Mouse (Mus musculus) forebrain, embryonic 14.5 days (tissue): Measurements from ENCODE around the gene Prkaca. TPM values are rescaled to one million over a fixed set of nuclear protein-coding genes. Genes with fewer than 3 reads are reported as not detected.
"Not testable (repeated sequence)": the region's sequence is repeated elsewhere in the genome, so short reads cannot be mapped to it uniquely, and the experiment has no call there.

Experiments
- ATAC-seq: fragments of 200-750 bp; cut with Nextera tagmentation; 2 replicates; pipeline ENCODE4 v1.8.0; 2017; ENCODE audit warnings: mild to moderate bottlenecking, moderate library complexity
- DNase-seq: peaks from one replicate; pipeline ENCODE4 v3.0.0-alpha.2; 2015; ENCODE audit warnings: low spot score
- H3K27ac ChIP-seq: fragments of 300-500 bp; sonication (generic); 2 replicates; pipeline ENCODE4 v1.5.1; 2014; ENCODE audit warnings: low read depth, mild to moderate bottlenecking, control low read depth, low read length, moderate library complexity
- H3K27me3 ChIP-seq: fragments of 300-500 bp; sonication (generic); replicated peaks from 2 replicates; pipeline ENCODE4 v1.6.1; 2014; ENCODE audit warnings: low read length, control low read depth, mixed read lengths; ENCODE audit not compliant: control insufficient read depth, insufficient read depth
- H3K36me3 ChIP-seq: fragments of 300-500 bp; sonication (generic); 2 replicates; pipeline ENCODE4 v1.6.1; 2014; ENCODE audit warnings: low read length, control low read depth; ENCODE audit not compliant: control insufficient read depth, insufficient read depth
- H3K4me1 ChIP-seq: fragments of 300-500 bp; sonication (generic); 2 replicates; pipeline ENCODE4 v1.6.1; 2014; ENCODE audit warnings: antibody characterized with exemption, low read length, control low read depth; ENCODE audit not compliant: control insufficient read depth, insufficient read depth
- H3K4me2 ChIP-seq: fragments of 300-500 bp; sonication (generic); 2 replicates; pipeline ENCODE4 v1.6.1; 2014; ENCODE audit warnings: mild to moderate bottlenecking, control low read depth, low read length
- H3K4me3 ChIP-seq: fragments of 300-500 bp; sonication (generic); 2 replicates; pipeline ENCODE4 v1.5.1; 2014; ENCODE audit warnings: low read depth, low read length, control low read depth
- H3K9ac ChIP-seq: fragments of 300-500 bp; sonication (generic); 2 replicates; pipeline ENCODE4 v1.6.1; 2014; ENCODE audit warnings: mild to moderate bottlenecking, low read length, control low read depth, moderate library complexity
- H3K9me3 ChIP-seq: fragments of 300-500 bp; sonication (generic); replicated peaks from 2 replicates; pipeline ENCODE4 v1.6.1; 2016; ENCODE audit warnings: low read length, control low read depth, mixed read lengths; ENCODE audit not compliant: control insufficient read depth
- WGBS: fragments of 180-500 bp; shearing (Covaris S2); extraction: QIAGEN DNeasy Blood & Tissue Kit; methylation state at CpG from one replicate; pipeline ENCODE4 v1.1.7; 2014; 5-methylcytosine and 5-hydroxymethylcytosine counted together
- polyA plus RNA-seq: library from polyadenylated mRNA; unstranded; fragments of >200 nt; fragmentation: Nextera tagmentation; extraction: Ambion mirVana; gene quantifications from 2 replicates; pipeline ENCODE4 v1.2.1, GENCODE M21; 2014

The Prkaca gene
- polyA plus RNA-seq, 1 experiment from 2014 or later, result 117 TPM

DNA sequence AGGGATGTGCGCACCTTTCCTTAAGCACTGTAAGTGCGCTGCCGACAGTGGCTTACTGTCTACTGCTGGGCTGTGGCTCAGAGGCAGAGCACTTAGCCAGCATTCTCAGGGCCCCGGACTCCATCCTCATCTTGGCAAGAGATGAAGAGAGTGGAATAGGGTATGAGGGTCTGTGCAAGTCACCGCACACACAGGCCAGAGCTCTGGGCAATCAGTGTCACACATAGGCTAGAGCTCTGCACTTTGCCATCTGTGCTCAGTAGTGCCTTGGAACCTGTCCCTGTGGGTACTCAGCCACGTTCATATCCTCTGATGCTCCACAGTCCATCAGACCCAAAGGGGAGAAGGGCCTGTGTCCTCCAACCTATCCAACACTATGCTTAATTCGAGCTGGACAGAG is 8.7 kb downstream of the Prkaca start:
- Histone ChIP-seq H3K4me1 (peaks cover 7% of the 10 kb centered on the region; the same call in 1 of the 2 replicates), H3K4me2 (no peak overlapping the region), H3K36me3 (peaks cover 61% of the 10 kb centered on the region), H3K9ac (no peak overlapping the region), H3K9me3 (no peaks in the 10 kb centered on the region), H3K27ac (no peak overlapping the region), H3K4me3 (no peak overlapping the region), H3K27me3 (no peaks in the 10 kb centered on the region)
- ATAC-seq (no peak), DNase-seq (no peak)
- WGBS, result 92% methylated on average over 7 of the region's 7 CpGs

DNA sequence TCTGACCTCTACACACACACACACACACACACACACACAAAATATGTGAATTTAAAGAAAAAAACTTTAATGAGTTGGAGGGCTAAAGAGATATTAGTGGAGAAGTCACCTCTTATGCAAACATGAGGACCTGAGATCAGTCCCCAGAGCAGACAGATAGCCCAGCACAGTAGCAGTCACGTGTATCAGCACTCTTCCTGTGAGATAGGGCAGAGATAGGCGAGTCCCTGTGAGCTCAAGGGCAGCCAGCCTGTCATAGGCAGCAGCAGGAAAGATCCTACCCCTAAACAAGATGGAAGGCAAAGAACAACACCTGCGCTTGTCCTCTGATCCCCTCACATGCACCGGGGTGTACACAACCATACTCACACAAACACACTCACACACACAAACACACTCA is 9.7 kb downstream of the Prkaca start:
- Histone ChIP-seq H3K27me3 (no peaks in the 10 kb centered on the region), H3K4me1 (peaks cover 2% of the 10 kb centered on the region; the same call in 1 of the 2 replicates), H3K4me2 (no peak overlapping the region), H3K9ac (no peak overlapping the region), H3K36me3 (peaks cover 70% of the 10 kb centered on the region), H3K4me3 (no peak overlapping the region), H3K9me3 (no peaks in the 10 kb centered on the region), H3K27ac (no peak overlapping the region)
- DNase-seq (no peak), ATAC-seq (no peak)
- 89% methylated on average over 4 of the region's 4 CpGs for WGBS

GRCm38 (mm10) chr8:83983222-83983621 is 10.4 kb downstream of the Prkaca start:
- DNase-seq, H3K4me2 ChIP-seq, H3K9ac ChIP-seq, H3K4me1 ChIP-seq, H3K27me3 ChIP-seq, H3K27ac ChIP-seq, H3K9me3 ChIP-seq, ATAC-seq, H3K4me3 ChIP-seq: not testable (repeated sequence)
- 99% methylated on average over 2 of the region's 2 CpGs for WGBS
- peaks cover 77% of the 10 kb centered on the region for H3K36me3 ChIP-seq

DNA sequence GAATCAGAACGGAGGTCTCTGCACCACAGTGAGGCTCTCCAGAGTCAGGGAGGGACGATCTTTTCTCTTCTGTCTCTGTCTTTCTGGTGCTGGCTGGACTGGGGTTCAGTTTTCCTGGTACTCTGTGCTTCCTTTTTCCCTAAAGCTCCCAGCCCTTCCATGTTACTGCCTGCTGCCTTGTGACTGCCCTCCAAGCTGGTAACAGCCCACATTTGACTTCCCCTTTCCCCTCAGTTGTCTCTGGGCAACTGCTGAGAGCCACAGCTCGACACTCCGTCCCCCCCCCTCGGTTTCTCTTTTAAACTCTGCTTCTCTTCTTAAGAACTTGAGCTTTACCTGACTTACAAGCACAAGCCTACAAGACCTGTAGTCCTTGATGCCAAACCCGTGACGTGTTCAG is 16.4 kb downstream of the Prkaca start:
- H3K36me3 ChIP-seq, result peaks cover 91% of the 10 kb centered on the region
- no peak overlapping the region for H3K27ac ChIP-seq
- no peak overlapping the region for H3K4me3 ChIP-seq
- DNase-seq, result no peak
- WGBS, result 88% methylated on average over 7 of the region's 7 CpGs
- no peak overlapping the region for H3K4me2 ChIP-seq
- H3K27me3 ChIP-seq, result no peaks in the 10 kb centered on the region
- ATAC-seq, result no peak
- no peaks in the 10 kb centered on the region for H3K9me3 ChIP-seq
- H3K4me1 ChIP-seq, result no peaks in the 10 kb centered on the region
- no peak overlapping the region for H3K9ac ChIP-seq

GRCm38 (mm10) chr8:83990170-83990569 is 17.4 kb downstream of the Prkaca start:
- H3K9me3 ChIP-seq, result no peaks in the 10 kb centered on the region
- H3K36me3 ChIP-seq, result peaks cover 83% of the 10 kb centered on the region
- no peak overlapping the region for H3K9ac ChIP-seq
- H3K27ac ChIP-seq, result no peak overlapping the region
- no peak overlapping the region for H3K4me2 ChIP-seq
- H3K27me3 ChIP-seq, result no peaks in the 10 kb centered on the region
- DNase-seq (no peak), ATAC-seq (no peak)
- no peaks in the 10 kb centered on the region for H3K4me1 ChIP-seq
- no peak overlapping the region for H3K4me3 ChIP-seq
- WGBS, result 92% methylated on average over 14 of the region's 14 CpGs

GRCm38 (mm10) chr8:83992488-83992887 is 19.7 kb downstream of the Prkaca start:
- DNase-seq (no peak), ATAC-seq (no peak)
- Histone ChIP-seq H3K9ac (no peak overlapping the region), H3K27me3 (no peaks in the 10 kb centered on the region), H3K4me3 (no peak overlapping the region), H3K4me1 (no peaks in the 10 kb centered on the region; the same call in 1 of the 2 replicates), H3K27ac (no peak overlapping the region), H3K4me2 (no peak overlapping the region), H3K36me3 (peaks cover 61% of the 10 kb centered on the region), H3K9me3 (no peaks in the 10 kb centered on the region)
- 95% methylated on average over 2 of the region's 2 CpGs for WGBS

DNA sequence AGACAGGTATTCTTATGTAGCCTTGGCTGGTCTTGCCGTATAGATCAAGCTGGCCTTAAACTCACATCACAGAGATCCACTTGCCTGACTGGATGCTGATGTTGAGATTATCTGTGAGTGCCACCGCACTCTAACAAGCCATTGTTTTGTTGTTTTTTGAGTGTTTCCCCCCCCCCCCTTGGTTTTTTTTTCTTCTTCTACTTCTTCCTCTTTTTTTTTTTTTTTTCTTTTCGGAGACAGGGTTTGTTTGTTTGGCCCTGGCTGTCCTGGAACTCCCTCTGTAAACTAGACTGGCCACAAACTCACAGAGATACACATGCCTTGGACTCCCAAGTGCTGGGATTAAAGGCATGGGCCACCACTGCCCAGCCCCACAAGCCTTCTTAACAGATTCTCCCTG is 21.2 kb downstream of the Prkaca start:
- no peak for ATAC-seq
- H3K36me3 ChIP-seq, result peaks cover 46% of the 10 kb centered on the region
- 89% methylated on average over 3 of the region's 3 CpGs for WGBS

DNA sequence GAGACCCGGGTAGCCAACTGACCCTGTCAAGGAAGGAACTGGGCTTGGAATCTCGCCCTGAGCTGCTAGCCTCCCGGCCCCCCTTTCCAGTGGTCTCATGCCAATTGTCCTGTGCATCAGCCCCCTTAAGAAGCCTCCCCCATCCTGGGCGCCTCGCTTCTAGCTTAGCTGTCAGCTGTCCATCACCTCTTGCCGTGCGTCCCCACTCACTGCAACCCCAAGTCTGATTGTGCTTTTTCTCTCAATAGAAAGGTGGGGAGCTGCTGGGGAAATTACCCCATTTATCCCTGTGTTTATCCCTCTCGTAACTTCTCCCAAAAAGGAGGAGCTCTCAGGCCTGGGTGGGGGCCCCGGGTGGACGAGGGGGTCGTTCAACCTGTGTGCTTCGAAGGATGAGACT is 23.2 kb downstream of the Prkaca start:
- WGBS, result 10% methylated on average over 12 of the region's 12 CpGs
- peaks cover 42% of the 10 kb centered on the region for H3K36me3 ChIP-seq
- peaks cover 8% of the 10 kb centered on the region for H3K27me3 ChIP-seq
- H3K9ac ChIP-seq, result no peak overlapping the region
- DNase-seq (no peak), ATAC-seq (no peak)
- H3K9me3 ChIP-seq, result no peaks in the 10 kb centered on the region
- H3K4me1 ChIP-seq, result peaks cover 9% of the 10 kb centered on the region
- no peak overlapping the region for H3K4me3 ChIP-seq
- H3K27ac ChIP-seq, result peak overlapping the region; percentile 97; the same call in 1 of the 2 replicates
- peak overlapping the region; percentile 85 for H3K4me2 ChIP-seq

More for the DNA sequence above, 21.2 kb downstream of the Prkaca start:
- no peak overlapping the region for H3K9ac ChIP-seq
- H3K9me3 ChIP-seq, result no peaks in the 10 kb centered on the region
- DNase-seq, result no peak
- no peak overlapping the region for H3K4me2 ChIP-seq
- H3K27me3 ChIP-seq, result no peaks in the 10 kb centered on the region
- H3K27ac ChIP-seq, result no peak overlapping the region
- H3K4me1 ChIP-seq, result peaks cover 4% of the 10 kb centered on the region
- H3K4me3 ChIP-seq, result no peak overlapping the region

DNA sequence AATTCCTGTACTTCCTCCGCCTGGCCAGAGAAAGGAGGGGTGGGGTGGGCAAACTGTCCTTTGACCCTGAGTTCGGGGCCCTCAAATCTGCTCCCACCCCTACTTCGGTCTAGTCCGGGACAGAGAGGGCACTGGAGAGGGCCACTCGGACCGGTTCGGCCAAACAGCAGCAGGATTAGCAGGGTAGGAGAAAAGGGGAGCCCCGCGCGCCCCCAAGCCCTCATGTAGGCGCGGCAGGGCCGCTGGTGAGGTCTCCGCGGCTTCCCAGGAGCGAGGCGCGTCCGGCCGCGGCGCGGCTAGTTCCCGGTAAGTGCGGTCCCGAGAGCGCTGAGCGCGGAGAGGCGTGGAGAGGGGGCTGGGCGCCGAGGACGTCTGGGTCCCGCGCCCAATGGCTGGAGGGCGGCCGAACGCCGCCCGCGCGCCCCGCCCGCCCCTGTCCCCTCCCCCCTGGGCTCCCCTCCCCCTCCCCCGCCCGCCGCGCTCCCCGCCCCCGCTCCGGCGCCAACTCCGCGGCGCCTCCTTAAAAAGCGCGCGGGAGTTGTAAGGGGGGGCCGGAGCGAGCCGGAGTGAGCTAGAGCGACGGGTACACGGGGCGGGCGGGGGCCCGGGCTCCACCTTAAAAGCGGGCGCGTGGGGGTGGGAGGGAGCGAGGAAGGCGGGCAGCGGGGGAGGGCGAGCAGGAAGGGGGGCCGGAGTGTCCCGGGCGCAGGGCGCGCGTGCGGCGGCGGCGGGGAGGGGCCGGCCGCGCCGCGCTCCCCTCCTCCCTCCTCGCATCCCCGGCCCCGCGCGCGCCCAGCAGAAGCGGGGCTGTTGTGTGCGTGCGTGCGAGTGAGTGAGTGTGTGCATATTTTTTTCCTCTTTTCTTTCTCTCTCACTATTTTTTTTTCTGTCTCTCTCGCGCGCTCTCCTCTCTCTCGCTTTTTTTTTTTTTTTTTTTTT is 24.0 kb downstream of the Prkaca start:
- Histone ChIP-seq H3K27ac (peak overlapping the region; percentile 97), H3K4me2 (peak overlapping the region; percentile 85), H3K9ac (peak overlapping the region; percentile 84), H3K4me1 (peaks cover 15% of the 10 kb centered on the region), H3K9me3 (no peaks in the 10 kb centered on the region), H3K36me3 (peaks cover 42% of the 10 kb centered on the region), H3K27me3 (peaks cover 10% of the 10 kb centered on the region), H3K4me3 (peak overlapping the region; percentile 76)
- 1% methylated on average over 36 of the region's 103 CpGs for WGBS
- peak; percentile 92 for DNase-seq
- peak; percentile 80 for ATAC-seq
